Mouse (Mus musculus) heart, embryonic 15.5 days (tissue): Measurements from ENCODE around the gene Cfap43. TPM values are rescaled to one million over a fixed set of nuclear protein-coding genes. Genes with fewer than 3 reads are reported as not detected.

Source experiments
- ATAC-seq: fragments of 200-750 bp; cut with Nextera tagmentation; replicated peaks from 2 replicates; pipeline ENCODE4 v1.8.0; 2017; ENCODE audit warnings: low read depth, moderate TSS enrichment; ENCODE audit not compliant: insufficient number of reproducible peaks, insufficient read depth, low FRiP score
- H3K27ac ChIP-seq: fragments of 300-500 bp; sonication (generic); 2 replicates; pipeline ENCODE4 v1.5.1; 2015; ENCODE audit warnings: mild to moderate bottlenecking, inconsistent platforms
- H3K27me3 ChIP-seq: fragments of 300-500 bp; sonication (generic); 2 replicates; pipeline ENCODE4 v1.6.1; 2015; ENCODE audit warnings: inconsistent platforms
- H3K36me3 ChIP-seq: fragments of 300-500 bp; sonication (generic); 2 replicates; pipeline ENCODE4 v1.6.1; 2015; ENCODE audit warnings: mild to moderate bottlenecking, inconsistent platforms
- H3K4me1 ChIP-seq: fragments of 300-500 bp; sonication (generic); replicated peaks from 2 replicates; pipeline ENCODE4 v1.6.1; 2015; ENCODE audit warnings: inconsistent platforms
- H3K4me2 ChIP-seq: fragments of 300-500 bp; sonication (generic); 2 replicates; pipeline ENCODE4 v1.6.1; 2015; ENCODE audit warnings: inconsistent platforms, mild to moderate bottlenecking, moderate library complexity
- H3K4me3 ChIP-seq: fragments of 300-500 bp; sonication (generic); 2 replicates; pipeline ENCODE4 v1.5.1; 2015; ENCODE audit warnings: mild to moderate bottlenecking, inconsistent platforms
- H3K9ac ChIP-seq: fragments of 300-500 bp; sonication (generic); 2 replicates; pipeline ENCODE4 v1.6.1; 2015; ENCODE audit warnings: mild to moderate bottlenecking, inconsistent platforms
- H3K9me3 ChIP-seq: fragments of 300-500 bp; sonication (generic); replicated peaks from 2 replicates; pipeline ENCODE4 v1.6.1; 2016; ENCODE audit warnings: inconsistent platforms
- WGBS: fragments of 180-500 bp; shearing (Covaris S2); methylation state at CpG from one replicate; pipeline ENCODE4 v1.1.7; 2015; ENCODE audit warnings: mixed read lengths; 5-methylcytosine and 5-hydroxymethylcytosine counted together
- polyA plus RNA-seq: library from polyadenylated mRNA; unstranded; fragments of >200 nt; fragmentation: Nextera tagmentation; extraction: Ambion mirVana; gene quantifications from 2 replicates; pipeline ENCODE4 v1.2.1, GENCODE M21; 2015

The Cfap43 gene
- polyA plus RNA-seq, 1 experiment from 2014 or later, result 0.08 TPM

DNA sequence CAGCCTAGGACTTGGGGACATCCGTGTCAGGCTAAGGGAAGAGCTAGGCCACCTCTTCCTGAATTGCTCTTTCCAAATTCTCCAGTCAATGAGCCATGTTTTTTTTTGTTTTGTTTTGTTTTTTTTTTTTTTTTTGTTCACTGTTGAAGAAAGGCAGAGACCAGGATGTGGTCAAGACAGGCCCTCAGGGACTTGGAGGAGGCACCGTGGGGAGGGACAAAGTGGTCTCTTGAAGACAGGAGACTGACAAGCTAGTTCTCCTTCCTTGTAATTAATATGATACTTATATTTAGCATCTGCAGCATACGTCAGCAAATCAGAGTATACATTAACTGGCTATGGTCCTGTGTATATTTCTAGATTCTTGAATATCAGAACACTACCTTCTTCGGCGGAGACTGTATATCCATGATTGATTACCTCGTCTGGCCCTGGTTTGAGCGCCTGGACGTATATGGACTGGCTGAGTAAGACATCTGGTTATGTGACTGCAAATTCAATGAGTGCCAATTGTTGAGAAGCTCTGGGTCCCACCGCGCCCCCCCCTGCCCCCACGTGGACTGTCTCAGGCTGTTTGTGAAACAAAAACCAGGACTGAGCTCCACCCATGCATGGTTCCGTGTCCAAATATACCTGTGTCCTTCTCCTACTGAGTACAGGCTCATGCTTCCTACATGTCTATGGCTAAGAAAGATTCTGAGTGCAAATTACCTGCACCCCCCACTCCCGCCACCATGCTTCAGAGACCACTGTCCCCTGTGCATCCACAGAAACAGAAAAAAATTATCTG is 34.6 kb downstream of the Cfap43 start:
- H3K4me2 ChIP-seq, result no peak overlapping the region

DNA sequence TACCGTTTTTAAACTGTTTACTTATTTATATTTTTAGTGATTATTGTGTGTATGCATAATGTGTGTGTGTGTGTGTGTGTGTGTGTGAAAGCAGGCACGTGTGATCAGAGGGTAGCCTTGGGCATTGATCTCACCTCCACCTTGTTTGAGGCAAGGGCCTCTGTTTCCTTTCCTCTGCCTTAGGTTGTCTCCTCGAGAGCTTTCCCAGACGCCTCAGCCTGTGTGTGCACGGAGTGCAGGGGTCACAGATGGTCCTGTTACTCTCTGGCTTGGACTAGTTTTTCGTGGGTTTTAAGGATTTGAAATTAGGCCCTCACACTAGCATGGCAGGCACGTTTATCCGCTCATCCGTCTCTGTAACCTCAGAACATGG is 36.2 kb downstream of the Cfap43 start:
- H3K9ac ChIP-seq, result no peak overlapping the region
- H3K9me3 ChIP-seq, result no peaks in the 10 kb centered on the region
- H3K27me3 ChIP-seq, result no peaks in the 10 kb centered on the region
- H3K4me2 ChIP-seq, result no peak overlapping the region
- peaks cover 29% of the 10 kb centered on the region for H3K4me1 ChIP-seq
- H3K27ac ChIP-seq, result no peak overlapping the region
- H3K36me3 ChIP-seq, result no peaks in the 10 kb centered on the region
- ATAC-seq, result no peak
- no peak overlapping the region for H3K4me3 ChIP-seq
- 53% methylated on average over 9 of the region's 9 CpGs for WGBS

More for the DNA sequence above, 34.6 kb downstream of the Cfap43 start:
- Histone ChIP-seq H3K27ac (peak overlapping the region; percentile 65; the same call in 1 of the 2 replicates), H3K9ac (no peak overlapping the region), H3K4me3 (no peak overlapping the region), H3K36me3 (no peaks in the 10 kb centered on the region), H3K9me3 (no peaks in the 10 kb centered on the region), H3K4me1 (peaks cover 29% of the 10 kb centered on the region), H3K27me3 (no peaks in the 10 kb centered on the region)
- peak; percentile 11; the same call in 1 of the 2 replicates for ATAC-seq
- WGBS, result 75% methylated on average over 13 of the region's 13 CpGs

DNA sequence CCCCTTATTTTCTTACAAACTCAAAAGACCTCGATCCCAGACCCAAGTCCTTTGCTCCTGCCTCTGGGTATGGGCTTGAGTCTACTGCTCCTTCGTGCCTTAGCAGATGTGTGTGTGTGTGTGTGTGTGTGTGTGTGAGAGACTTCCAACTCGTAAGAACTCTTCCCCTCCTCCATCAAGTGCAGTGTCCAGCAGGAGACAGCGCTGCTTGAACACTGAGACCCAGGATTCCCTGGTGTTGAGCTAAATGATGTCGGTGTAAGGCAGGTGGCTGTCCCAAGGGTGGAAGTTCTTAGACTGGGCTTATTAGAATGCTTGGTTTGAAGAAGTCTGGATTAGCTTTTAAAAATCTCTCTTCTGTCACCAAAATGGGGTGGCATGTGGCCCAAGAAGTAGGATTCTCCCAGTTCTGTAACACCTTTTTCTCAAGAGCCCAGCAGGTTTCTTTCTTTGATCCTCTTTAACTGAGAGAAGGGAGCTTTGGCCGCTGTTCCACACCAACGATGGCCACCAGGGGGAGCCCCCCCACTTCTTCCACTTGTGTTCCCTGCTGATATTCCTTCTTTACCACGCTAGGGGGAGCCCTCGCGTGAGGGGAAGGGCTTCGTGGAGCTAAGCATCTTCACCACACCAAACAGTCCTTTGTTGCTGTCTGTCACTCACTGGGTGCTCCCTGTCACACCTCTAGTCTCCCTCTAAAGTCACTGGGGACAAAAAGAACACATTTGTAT is 36.8 kb downstream of the Cfap43 start:
- 21% methylated on average over 11 of the region's 11 CpGs for WGBS
- H3K4me1 ChIP-seq, result peaks cover 27% of the 10 kb centered on the region
- ATAC-seq, result no peak; the same call in 1 of the 2 replicates

DNA sequence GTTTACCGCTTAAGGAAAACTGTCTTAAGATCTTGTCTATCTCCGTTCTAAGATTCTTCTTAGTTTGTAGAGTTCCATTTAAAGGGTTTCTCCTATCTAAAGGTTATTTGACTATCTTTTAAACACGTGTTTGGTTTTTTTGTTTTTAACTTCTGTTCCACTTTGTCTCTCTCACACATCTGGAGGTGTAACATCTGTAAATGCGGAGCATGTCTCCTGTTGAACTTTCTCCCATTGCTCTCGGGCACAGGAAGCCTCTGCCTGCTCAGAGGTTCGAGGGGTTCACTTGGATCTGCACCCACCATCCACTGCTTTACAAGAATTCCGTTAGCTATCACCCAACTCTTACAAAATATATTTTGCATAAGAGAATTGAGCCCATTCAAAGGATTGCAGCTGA is 37.5 kb downstream of the Cfap43 start:
- no peaks in the 10 kb centered on the region for H3K9me3 ChIP-seq
- peaks cover 20% of the 10 kb centered on the region for H3K4me1 ChIP-seq
- no peak overlapping the region for H3K4me3 ChIP-seq
- H3K27ac ChIP-seq, result no peak overlapping the region
- H3K27me3 ChIP-seq, result no peaks in the 10 kb centered on the region
- no peak overlapping the region for H3K4me2 ChIP-seq
- H3K9ac ChIP-seq, result no peak overlapping the region
- 73% methylated on average over 7 of the region's 7 CpGs for WGBS
- ATAC-seq, result no peak
- no peaks in the 10 kb centered on the region for H3K36me3 ChIP-seq

More for the DNA sequence above, 36.8 kb downstream of the Cfap43 start:
- Histone ChIP-seq H3K9ac (no peak overlapping the region), H3K36me3 (no peaks in the 10 kb centered on the region), H3K4me2 (no peak overlapping the region), H3K27me3 (no peaks in the 10 kb centered on the region), H3K27ac (no peak overlapping the region), H3K4me3 (no peak overlapping the region), H3K9me3 (no peaks in the 10 kb centered on the region)

DNA sequence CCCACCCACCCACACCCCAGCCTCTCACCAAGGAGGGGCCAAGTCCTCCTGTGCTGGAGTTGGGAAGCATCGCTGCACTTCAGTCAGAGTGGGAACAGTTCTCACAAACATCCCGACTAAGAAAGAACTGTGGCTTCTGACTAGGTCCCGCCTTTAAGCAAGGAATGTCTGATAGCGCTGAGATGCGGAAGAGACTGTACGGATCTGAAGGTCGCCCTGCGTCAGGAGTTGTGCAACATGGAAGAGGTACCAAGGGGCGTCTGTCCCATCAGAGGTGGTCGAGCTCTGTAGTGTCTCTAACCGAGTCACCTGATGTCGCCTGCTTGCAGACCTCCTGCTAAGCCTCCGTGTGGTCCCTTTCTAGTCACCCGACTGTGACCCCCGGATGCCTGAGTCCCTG is 42.8 kb downstream of the Cfap43 start:
- H3K36me3 ChIP-seq, result no peaks in the 10 kb centered on the region
- 54% methylated on average over 15 of the region's 15 CpGs for WGBS
- no peak overlapping the region for H3K4me3 ChIP-seq
- ATAC-seq, result no peak
- H3K9ac ChIP-seq, result no peak overlapping the region
- H3K4me2 ChIP-seq, result peak overlapping the region; percentile 32
- H3K27ac ChIP-seq, result no peak overlapping the region
- H3K4me1 ChIP-seq, result no peaks in the 10 kb centered on the region
- peaks cover 2% of the 10 kb centered on the region; the same call in 1 of the 2 replicates for H3K27me3 ChIP-seq
- H3K9me3 ChIP-seq, result no peaks in the 10 kb centered on the region

DNA sequence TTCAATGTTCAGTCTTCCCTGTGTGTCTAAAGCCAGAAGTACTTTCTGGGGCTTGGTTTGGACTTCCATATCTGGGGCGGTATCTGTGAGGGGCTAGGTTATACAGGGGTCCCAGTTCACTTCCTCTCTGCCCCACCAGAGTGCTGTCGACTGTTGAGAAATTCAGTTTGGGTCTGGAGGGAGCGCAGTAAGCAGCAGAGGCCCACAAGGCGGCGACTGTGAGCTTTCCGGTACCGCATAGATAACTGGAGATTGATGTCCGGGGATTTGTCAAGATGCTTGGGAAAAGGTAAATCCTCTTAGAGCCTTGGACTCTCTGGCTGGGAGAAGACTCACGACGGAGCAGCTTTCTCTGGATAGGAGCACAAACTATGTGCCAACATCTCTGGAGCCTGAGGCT is 47.6 kb downstream of the Cfap43 start:
- H3K9me3 ChIP-seq, result no peaks in the 10 kb centered on the region
- H3K36me3 ChIP-seq, result no peaks in the 10 kb centered on the region
- ATAC-seq, result no peak
- peaks cover 2% of the 10 kb centered on the region; the same call in 1 of the 2 replicates for H3K27me3 ChIP-seq
- H3K9ac ChIP-seq, result no peak overlapping the region
- no peak overlapping the region for H3K4me3 ChIP-seq
- no peak overlapping the region for H3K27ac ChIP-seq
- no peak overlapping the region for H3K4me2 ChIP-seq
- WGBS, result 38% methylated on average over 10 of the region's 10 CpGs
- H3K4me1 ChIP-seq, result no peaks in the 10 kb centered on the region

DNA sequence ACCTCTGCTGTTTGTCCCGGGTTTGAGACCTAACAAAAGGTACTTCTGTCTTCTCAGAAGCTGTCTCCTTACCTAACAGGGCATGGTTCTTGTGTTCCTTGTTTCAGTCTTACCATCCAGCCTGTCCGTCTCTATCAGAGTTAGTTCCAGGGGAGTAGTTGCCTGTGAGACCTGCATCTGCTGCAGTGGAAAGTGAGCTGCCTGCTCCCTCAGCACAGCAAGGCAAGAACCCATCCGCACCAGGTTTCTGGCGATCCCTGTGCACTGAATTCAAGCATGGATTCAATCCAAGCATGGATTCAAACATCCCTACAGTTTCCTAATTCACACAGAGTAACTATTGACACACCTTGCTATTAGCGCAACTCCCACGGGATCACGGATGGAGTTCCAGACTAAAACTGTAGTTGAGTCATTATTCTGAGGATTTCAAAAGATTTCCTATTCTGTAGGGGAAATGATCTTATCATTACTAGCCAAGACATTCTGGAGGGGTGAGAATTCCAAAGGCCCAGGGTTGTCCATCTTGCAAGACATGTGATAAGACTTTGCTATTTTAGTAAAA is 48.9 kb downstream of the Cfap43 start:
- no peak for ATAC-seq
- Histone ChIP-seq H3K36me3 (no peaks in the 10 kb centered on the region), H3K9ac (no peak overlapping the region), H3K9me3 (no peaks in the 10 kb centered on the region), H3K27ac (no peak overlapping the region), H3K4me1 (no peaks in the 10 kb centered on the region; the same call in 1 of the 2 replicates), H3K4me2 (no peak overlapping the region), H3K27me3 (peaks cover 2% of the 10 kb centered on the region; the same call in 1 of the 2 replicates), H3K4me3 (no peak overlapping the region)
- 58% methylated on average over 7 of the region's 7 CpGs for WGBS

DNA sequence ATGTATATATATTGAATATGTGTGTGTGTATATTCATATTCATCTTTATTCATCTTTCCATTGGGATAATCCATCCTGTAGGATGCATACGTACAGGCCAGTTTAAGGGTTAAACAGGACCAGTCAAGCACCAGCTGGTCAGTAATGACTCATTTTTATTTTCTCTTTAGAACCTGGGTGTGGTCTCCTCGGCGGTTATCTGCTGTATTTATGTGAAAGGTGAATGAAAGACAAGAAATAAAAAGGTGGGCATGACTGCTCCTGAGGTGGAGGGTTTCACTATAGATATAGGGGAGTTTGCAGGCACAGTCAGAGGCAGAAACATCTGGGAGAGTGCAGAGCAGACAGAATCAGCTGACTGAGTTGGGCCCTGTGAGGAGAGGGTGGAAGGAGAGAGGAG is 49.6 kb downstream of the Cfap43 start:
- Histone ChIP-seq H3K36me3 (no peaks in the 10 kb centered on the region), H3K9ac (no peak overlapping the region), H3K4me3 (no peak overlapping the region), H3K4me1 (peaks cover 2% of the 10 kb centered on the region; the same call in 1 of the 2 replicates), H3K27me3 (no peaks in the 10 kb centered on the region), H3K4me2 (no peak overlapping the region), H3K27ac (no peak overlapping the region), H3K9me3 (no peaks in the 10 kb centered on the region)
- ATAC-seq, result no peak
- 50% methylated on average over 3 of the region's 3 CpGs for WGBS

DNA sequence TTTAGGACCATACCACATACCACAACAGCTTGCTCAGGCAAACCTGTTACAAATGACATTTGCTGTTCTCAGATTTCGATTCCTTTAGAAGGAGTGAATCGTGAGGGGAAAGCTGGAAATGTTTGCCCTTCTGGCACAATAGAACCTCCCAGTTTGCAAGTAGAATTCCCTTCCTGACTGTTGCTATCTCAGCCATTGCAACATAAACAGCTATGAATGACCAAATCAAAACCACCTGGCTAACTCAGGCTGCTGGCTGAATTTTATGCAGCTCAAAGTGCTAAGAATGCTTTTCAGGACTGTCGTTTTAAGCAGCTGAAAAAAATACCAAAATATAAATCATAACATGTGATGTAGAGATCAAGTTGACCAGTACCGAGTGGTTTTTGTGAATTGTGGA is 50.1 kb downstream of the Cfap43 start:
- no peak for ATAC-seq
- no peaks in the 10 kb centered on the region for H3K36me3 ChIP-seq
- no peak overlapping the region for H3K9ac ChIP-seq
- 60% methylated on average over 4 of the region's 4 CpGs for WGBS
- no peaks in the 10 kb centered on the region for H3K27me3 ChIP-seq
- H3K4me2 ChIP-seq, result no peak overlapping the region
- H3K4me3 ChIP-seq, result no peak overlapping the region
- peaks cover 2% of the 10 kb centered on the region; the same call in 1 of the 2 replicates for H3K4me1 ChIP-seq
- no peaks in the 10 kb centered on the region for H3K9me3 ChIP-seq
- H3K27ac ChIP-seq, result no peak overlapping the region

DNA sequence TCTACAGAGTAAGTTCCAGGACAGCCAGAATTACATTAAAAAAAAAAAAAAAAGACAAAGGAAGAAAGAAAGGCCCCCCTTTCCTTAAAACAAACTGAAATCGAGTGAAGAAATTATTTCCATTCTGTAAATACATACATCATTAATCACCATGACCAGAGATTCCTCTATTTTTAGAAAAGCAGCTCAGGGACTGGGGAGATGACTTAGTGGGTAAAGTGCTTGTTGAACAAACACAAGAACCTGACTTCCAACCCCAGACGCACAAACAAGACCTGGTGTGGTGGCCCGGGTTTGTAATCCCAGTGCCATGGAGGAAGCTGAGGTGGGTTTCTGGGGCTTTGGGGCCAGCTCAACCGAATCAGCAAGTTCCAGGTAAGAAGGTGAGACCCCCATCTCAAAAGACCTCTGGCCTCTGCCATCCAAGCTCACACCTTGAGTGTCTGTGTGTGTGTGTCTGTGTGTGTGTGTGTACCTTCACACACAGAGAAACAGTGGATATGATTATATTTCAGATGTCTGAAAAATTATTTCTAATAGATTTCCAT is 51.4 kb downstream of the Cfap43 start:
- no peak overlapping the region for H3K9ac ChIP-seq

DNA sequence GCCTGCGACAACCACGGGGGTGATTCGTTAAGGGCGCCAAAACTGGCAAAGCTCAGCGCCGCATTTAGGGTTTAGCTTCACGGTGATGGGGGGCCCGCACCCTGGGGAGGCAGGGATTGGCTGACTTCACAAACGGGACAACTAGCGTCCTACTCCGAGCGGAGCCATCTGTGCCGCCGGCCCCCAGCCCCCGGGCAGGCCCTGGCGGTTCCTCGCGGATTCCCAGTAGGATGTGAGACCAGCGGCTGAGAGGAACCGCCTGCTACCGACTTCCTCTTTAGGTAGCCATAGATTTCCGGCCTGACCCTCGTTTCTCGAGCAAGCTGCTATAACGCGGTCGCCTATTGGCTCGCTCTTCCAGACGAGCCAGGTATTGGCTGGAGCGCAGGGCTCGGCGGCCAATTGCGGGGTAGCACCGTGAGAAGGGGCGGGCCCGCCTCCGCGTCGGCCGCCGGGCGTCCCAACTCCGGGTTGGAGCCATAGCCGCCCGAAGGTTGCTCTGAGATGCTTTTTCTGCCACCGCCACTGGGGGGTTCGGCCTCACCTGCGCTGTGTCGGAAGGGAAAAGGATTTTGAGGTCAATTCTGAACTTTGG is 53.6 kb downstream of the Cfap43 start, which contains the start of gene Gsto2:
Gene Gsto2 (plus strand): TSS at position 182 of the 595 bp plus-strand sequence.
- H3K27me3 ChIP-seq, result no peaks in the 10 kb centered on the region
- peak within 1 kb of the TSS; percentile 86 for H3K4me2 ChIP-seq
- peak; percentile 100 for ATAC-seq
- under 1% methylated on average over 49 of the region's 49 CpGs for WGBS
- peak within 1 kb of the TSS; percentile 74 for H3K27ac ChIP-seq
- no peaks in the 10 kb centered on the region for H3K9me3 ChIP-seq
- H3K4me3 ChIP-seq, result peak within 1 kb of the TSS; percentile 75
- peaks cover 3% of the 10 kb centered on the region; the same call in 1 of the 2 replicates for H3K36me3 ChIP-seq
- peaks cover 2% of the 10 kb centered on the region; the same call in 1 of the 2 replicates for H3K4me1 ChIP-seq
- H3K9ac ChIP-seq, result peak within 1 kb of the TSS; percentile 74

More for the DNA sequence above, 51.4 kb downstream of the Cfap43 start:
- H3K4me3 ChIP-seq, result no peak overlapping the region
- peaks cover 2% of the 10 kb centered on the region; the same call in 1 of the 2 replicates for H3K4me1 ChIP-seq
- no peak for ATAC-seq
- H3K9me3 ChIP-seq, result no peaks in the 10 kb centered on the region
- H3K36me3 ChIP-seq, result peaks cover 3% of the 10 kb centered on the region; the same call in 1 of the 2 replicates
- H3K27me3 ChIP-seq, result no peaks in the 10 kb centered on the region
- no peak overlapping the region for H3K27ac ChIP-seq
- WGBS, result 62% methylated on average over 4 of the region's 4 CpGs
- H3K4me2 ChIP-seq, result no peak overlapping the region
